Mouse (Mus musculus): ENCODE data around the gene Wwp2. TPM values are rescaled to one million over a fixed set of nuclear protein-coding genes. Genes with fewer than 3 reads are reported as not detected.

Gene Wwp2
- total and polyA plus RNA-seq, 2 experiments from 2014 or later = 34.9 to 37.0 TPM

- TF ChIP-seq CTCF (IDR thresholded peaks at IDR 0.05; ENCODE audit: low read depth) = no peak
- WGBS = 57% methylated on average over 4 of the region's 4 CpGs
- DNase-seq (no peak), ATAC-seq (no peak)
- H3K4me1 ChIP-seq (ENCODE audit: insufficient read depth) = no peaks in the 10 kb centered on the region; the same call in 1 of the 2 replicates
- no peaks in the 10 kb centered on the region for H3K9me3 ChIP-seq (ENCODE audit: low read length)
- peaks cover 3% of the 10 kb centered on the region; the same call in 1 of the 2 replicates for H3K36me3 ChIP-seq (ENCODE audit: insufficient read depth)
- no peaks in the 10 kb centered on the region for H3K27me3 ChIP-seq (ENCODE audit: insufficient read depth, low read length)
- no peak overlapping the region for H3K4me3 ChIP-seq (ENCODE audit: low read depth, low read length)
- no peak overlapping the region for H3K9ac ChIP-seq
- peak overlapping the region; percentile 3; the same call in 1 of the 2 replicates for H3K27ac ChIP-seq (ENCODE audit: low read depth, low read length)
- no peak overlapping the region for H3K4me2 ChIP-seq (ENCODE audit: low read depth)
Measured at GRCm38 (mm10) chr8:107448382-107448889, 12.3 kb downstream of the Wwp2 start.

- Histone ChIP-seq H3K9me3 (ENCODE audit: low read length) (no peaks in the 10 kb centered on the region), H3K27ac (ENCODE audit: low read depth, low read length) (no peak overlapping the region), H3K36me3 (ENCODE audit: insufficient read depth) (peaks cover 9% of the 10 kb centered on the region), H3K9ac (no peak overlapping the region), H3K4me3 (ENCODE audit: low read depth, low read length) (no peak overlapping the region), H3K4me1 (ENCODE audit: insufficient read depth) (no peaks in the 10 kb centered on the region; the same call in 1 of the 2 replicates), H3K4me2 (ENCODE audit: low read depth) (no peak overlapping the region), H3K27me3 (ENCODE audit: insufficient read depth, low read length) (no peaks in the 10 kb centered on the region)
- ATAC-seq = no peak
- DNase-seq = no peak
- no peak for TF ChIP-seq CTCF (IDR thresholded peaks at IDR 0.05; ENCODE audit: low read depth)
- 37% methylated on average over 8 of the region's 8 CpGs for WGBS
Measured at GRCm38 (mm10) chr8:107449130-107449529, 13.0 kb downstream of the Wwp2 start.

GRCm38 (mm10) chr8:107449655-107450054, 13.5 kb downstream of the Wwp2 start:
- no peak for TF ChIP-seq CTCF (IDR thresholded peaks at IDR 0.05; ENCODE audit: low read depth)
- H3K4me2 ChIP-seq (ENCODE audit: low read depth) = no peak overlapping the region
- WGBS = 83% methylated on average over 6 of the region's 6 CpGs

GRCm38 (mm10) chr8:107451414-107452066, 15.4 kb downstream of the Wwp2 start:
- DNase-seq (peak; percentile 78), ATAC-seq (peak; percentile 86)
- 61% methylated on average over 13 of the region's 13 CpGs for WGBS
- H3K4me2 ChIP-seq (ENCODE audit: low read depth) = no peak overlapping the region
- no peak overlapping the region for H3K9ac ChIP-seq
- peak overlapping the region; percentile 71 for H3K27ac ChIP-seq (ENCODE audit: low read depth, low read length)
- no peaks in the 10 kb centered on the region; the same call in 1 of the 2 replicates for H3K4me1 ChIP-seq (ENCODE audit: insufficient read depth)
- TF ChIP-seq CTCF (IDR thresholded peaks at IDR 0.05; ENCODE audit: low read depth) = no peak
- H3K36me3 ChIP-seq (ENCODE audit: insufficient read depth) = peaks cover 9% of the 10 kb centered on the region
- no peak overlapping the region for H3K4me3 ChIP-seq (ENCODE audit: low read depth, low read length)
- no peaks in the 10 kb centered on the region for H3K27me3 ChIP-seq (ENCODE audit: insufficient read depth, low read length)
- no peaks in the 10 kb centered on the region for H3K9me3 ChIP-seq (ENCODE audit: low read length)

More at GRCm38 (mm10) chr8:107449655-107450054, 13.5 kb downstream of the Wwp2 start:
- H3K27me3 ChIP-seq (ENCODE audit: insufficient read depth, low read length) = no peaks in the 10 kb centered on the region
- peaks cover 9% of the 10 kb centered on the region for H3K36me3 ChIP-seq (ENCODE audit: insufficient read depth)
- no peak overlapping the region for H3K4me3 ChIP-seq (ENCODE audit: low read depth, low read length)
- H3K4me1 ChIP-seq (ENCODE audit: insufficient read depth) = no peaks in the 10 kb centered on the region; the same call in 1 of the 2 replicates
- ATAC-seq (no peak), DNase-seq (no peak)
- no peaks in the 10 kb centered on the region for H3K9me3 ChIP-seq (ENCODE audit: low read length)
- no peak overlapping the region for H3K27ac ChIP-seq (ENCODE audit: low read depth, low read length)
- no peak overlapping the region for H3K9ac ChIP-seq

- Histone ChIP-seq H3K36me3 (ENCODE audit: insufficient read depth) (peaks cover 20% of the 10 kb centered on the region), H3K9ac (no peak overlapping the region), H3K27ac (ENCODE audit: low read depth, low read length) (no peak overlapping the region), H3K4me1 (ENCODE audit: insufficient read depth) (no peaks in the 10 kb centered on the region; the same call in 1 of the 2 replicates), H3K9me3 (ENCODE audit: low read length) (no peaks in the 10 kb centered on the region), H3K27me3 (ENCODE audit: insufficient read depth, low read length) (no peaks in the 10 kb centered on the region), H3K4me2 (ENCODE audit: low read depth) (no peak overlapping the region), H3K4me3 (ENCODE audit: low read depth, low read length) (no peak overlapping the region)
- DNase-seq (no peak), ATAC-seq (no peak)
- no peak for TF ChIP-seq CTCF (IDR thresholded peaks at IDR 0.05; ENCODE audit: low read depth)
- 95% methylated on average over 11 of the region's 11 CpGs for WGBS
Measured at GRCm38 (mm10) chr8:107453386-107453785, 17.2 kb downstream of the Wwp2 start.

- WGBS = 12% methylated on average over 3 of the region's 3 CpGs
- ATAC-seq (no peak), DNase-seq (peak; percentile 70)
- Histone ChIP-seq H3K9me3 (ENCODE audit: low read length) (no peaks in the 10 kb centered on the region), H3K9ac (no peak overlapping the region), H3K27me3 (ENCODE audit: insufficient read depth, low read length) (no peaks in the 10 kb centered on the region), H3K36me3 (ENCODE audit: insufficient read depth) (peaks cover 26% of the 10 kb centered on the region), H3K27ac (ENCODE audit: low read depth, low read length) (no peak overlapping the region), H3K4me3 (ENCODE audit: low read depth, low read length) (no peak overlapping the region), H3K4me1 (ENCODE audit: insufficient read depth) (no peaks in the 10 kb centered on the region), H3K4me2 (ENCODE audit: low read depth) (no peak overlapping the region)
- TF ChIP-seq CTCF (IDR thresholded peaks at IDR 0.05; ENCODE audit: low read depth) = peak; percentile 90
Measured at GRCm38 (mm10) chr8:107455268-107455667, 19.1 kb downstream of the Wwp2 start.

- Histone ChIP-seq H3K4me2 (ENCODE audit: low read depth) (no peak overlapping the region), H3K4me3 (ENCODE audit: low read depth, low read length) (no peak overlapping the region), H3K36me3 (ENCODE audit: insufficient read depth) (peaks cover 31% of the 10 kb centered on the region), H3K9ac (no peak overlapping the region), H3K27me3 (ENCODE audit: insufficient read depth, low read length) (no peaks in the 10 kb centered on the region), H3K4me1 (ENCODE audit: insufficient read depth) (no peaks in the 10 kb centered on the region), H3K9me3 (ENCODE audit: low read length) (no peaks in the 10 kb centered on the region), H3K27ac (ENCODE audit: low read depth, low read length) (no peak overlapping the region)
- no peak for TF ChIP-seq CTCF (IDR thresholded peaks at IDR 0.05; ENCODE audit: low read depth)
- WGBS = 85% methylated on average over 4 of the region's 4 CpGs
- DNase-seq = no peak
- no peak for ATAC-seq
Measured at GRCm38 (mm10) chr8:107457725-107458124, 21.6 kb downstream of the Wwp2 start.

Data from forebrain, postnatal 0 days (tissue).